Mouse (Mus musculus): ENCODE results near the gene Purb. TPM values are rescaled to one million over a fixed set of nuclear protein-coding genes. Genes with fewer than 3 reads are reported as not detected.

Gene Purb
- polyA plus RNA-seq (2012; rRNA removed), result 6.2 and 7.7 TPM in 2 replicates

DNA sequence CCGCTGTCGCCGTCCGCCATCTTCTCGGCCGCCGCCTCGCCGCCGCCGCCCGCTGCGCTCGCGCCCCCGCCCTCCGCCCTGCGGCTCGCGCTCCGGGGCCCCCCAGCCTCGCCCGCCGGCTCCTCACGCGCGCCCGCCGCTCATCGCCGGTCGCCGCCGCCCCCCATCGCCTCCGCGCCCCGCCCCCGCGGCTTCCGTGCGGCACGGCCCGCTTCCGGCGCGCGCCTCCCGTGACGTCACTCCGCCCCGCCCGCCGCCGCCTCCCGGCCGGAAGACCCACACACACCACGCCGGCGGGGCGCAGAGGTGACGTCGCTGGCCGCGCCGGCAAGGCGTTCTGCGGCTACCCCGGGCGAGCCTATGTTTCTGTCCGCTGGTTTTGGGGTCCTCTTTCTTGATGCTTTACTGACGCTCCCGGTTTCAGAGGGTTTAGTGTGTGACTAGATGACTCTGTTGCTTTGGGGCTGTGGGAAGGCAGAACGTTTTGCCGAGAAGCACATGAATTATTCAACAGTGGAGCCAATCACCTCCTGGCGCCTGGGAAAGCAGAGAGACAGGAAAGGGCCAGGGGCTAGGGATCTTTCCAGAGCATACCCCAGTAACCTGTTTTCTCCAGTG is at the start of gene Purb:
Gene Purb (minus strand): TSS at position 51 of the 618 bp plus-strand sequence.

DNA sequence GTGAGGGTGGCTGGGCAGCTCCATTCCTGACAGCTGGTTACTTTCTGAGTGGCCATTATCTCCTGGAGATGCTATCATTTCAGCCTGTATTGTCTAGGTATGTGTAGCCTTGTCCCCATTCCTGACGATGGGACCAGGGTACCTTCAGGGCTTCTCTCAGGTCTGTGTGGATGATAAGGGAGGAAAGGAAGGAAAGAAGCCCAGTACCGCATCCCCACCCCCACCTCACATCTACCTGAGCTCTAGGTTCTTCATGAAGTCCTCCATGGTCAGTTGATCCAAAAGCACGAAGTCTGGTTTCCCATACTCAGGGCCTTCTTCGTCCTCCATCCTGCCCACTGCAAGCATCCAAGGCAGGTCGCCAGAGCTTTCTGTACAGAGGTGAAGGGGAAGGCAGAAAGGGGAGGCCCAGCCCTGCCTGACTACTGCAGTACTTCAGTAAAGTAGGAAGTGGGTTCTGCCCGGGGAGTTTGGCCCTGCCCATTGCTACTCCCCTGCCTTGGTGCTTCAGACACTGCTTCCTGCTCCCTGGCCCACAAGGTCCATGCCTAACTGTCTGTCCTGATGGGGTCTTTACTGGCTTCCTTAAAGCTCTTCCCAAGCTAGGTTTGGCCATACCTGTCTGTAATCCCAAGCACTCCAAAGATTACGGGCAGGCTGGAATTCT is 44.9 kb upstream of the Purb start, which contains the start of gene Myo1g:
Gene Myo1g (minus strand): TSS at position 459 of the 667 bp plus-strand sequence.

DNA sequence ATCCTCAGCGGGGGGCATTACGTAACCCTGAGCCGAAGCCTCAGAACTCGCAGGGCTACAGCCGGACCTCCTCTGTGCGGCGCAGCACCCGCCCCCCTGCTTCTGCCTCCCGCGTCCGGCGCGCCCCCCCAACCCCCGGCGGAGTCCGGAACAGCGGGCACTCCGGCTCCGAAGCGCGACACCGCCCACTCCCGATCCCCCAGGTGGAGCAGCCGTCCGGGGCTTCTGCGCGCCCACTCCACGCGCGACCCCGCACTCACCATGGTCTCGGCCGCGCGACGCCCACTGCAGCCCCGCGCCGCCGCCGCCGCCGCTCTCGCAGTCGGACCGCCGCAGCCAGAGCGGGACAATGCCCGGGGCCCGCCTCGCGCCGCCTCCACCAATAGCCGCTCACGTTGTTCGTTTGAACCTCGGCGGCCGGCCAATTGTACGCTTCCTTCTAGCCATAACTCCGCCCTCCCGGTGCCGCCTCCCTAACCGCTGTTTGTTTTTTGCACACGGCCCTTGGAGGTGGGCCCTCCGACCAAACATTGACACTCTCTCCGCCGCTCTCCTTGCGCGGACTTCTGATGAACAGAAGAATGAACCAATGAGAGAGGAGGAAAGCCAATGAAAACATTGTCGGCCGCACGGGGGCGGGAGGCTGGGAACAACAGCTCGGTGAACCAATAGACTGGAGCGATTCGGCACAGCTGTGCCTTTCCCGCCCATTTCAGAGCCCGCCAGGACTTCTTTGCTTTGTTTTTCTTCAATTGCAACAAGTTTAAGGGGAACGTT is 31.5 kb downstream of the Purb start, which contains the start of gene H2afv:
Gene H2afv (minus strand): TSS at position 367 of the 777 bp plus-strand sequence.

Other genes with a start within 250 kb of the Purb start
- gene Npc1l1, start 245.8 kb downstream of the Purb start, polyA plus RNA-seq (2012; rRNA removed), result 0.08 and 0.09 TPM in 2 replicates
- 27.3 and 31.2 TPM in 2 replicates for gene Ddx56, start 208.1 kb downstream of the Purb start, polyA plus RNA-seq (2012; rRNA removed)
- gene Tmed4, start 201.0 kb downstream of the Purb start, polyA plus RNA-seq (2012; rRNA removed), result 25.5 and 28.9 TPM in 2 replicates
- gene Ogdh, start 184.3 kb downstream of the Purb start, polyA plus RNA-seq (2012; rRNA removed), result 37.9 and 43.6 TPM in 2 replicates
- 5.4 and 7.5 TPM in 2 replicates for gene Zmiz2, start 86.8 kb downstream of the Purb start, polyA plus RNA-seq (2012; rRNA removed)
- 1,822 and 2,000 TPM in 2 replicates for gene Ppia, start 60.5 kb downstream of the Purb start, polyA plus RNA-seq (2012; rRNA removed)
- gene H2afv, start 31.5 kb downstream of the Purb start, polyA plus RNA-seq (2012; rRNA removed), result 44.4 TPM in 2 replicates
- 4.9 and 7.1 TPM in 2 replicates for gene Myo1g, start 45.0 kb upstream of the Purb start, polyA plus RNA-seq (2012; rRNA removed)
- gene Ccm2, start 71.0 kb upstream of the Purb start, polyA plus RNA-seq (2012; rRNA removed), result 27.3 and 32.9 TPM in 2 replicates
- 4.1 and 7.8 TPM in 2 replicates for gene Nacad, start 130.1 kb upstream of the Purb start, polyA plus RNA-seq (2012; rRNA removed)
- gene Tbrg4, start 150.2 kb upstream of the Purb start, polyA plus RNA-seq (2012; rRNA removed), result 48.1 and 54.8 TPM in 2 replicates
- not detected in 2 replicates for gene Wap, start 162.7 kb upstream of the Purb start, polyA plus RNA-seq (2012; rRNA removed)
- 0.05 and 0.16 TPM in 2 replicates for gene Ramp3, start 182.6 kb upstream of the Purb start, polyA plus RNA-seq (2012; rRNA removed)